Mouse (Mus musculus) heart, postnatal 25 days (tissue): ENCODE data around the gene Nsun5. TPM values are rescaled to one million over a fixed set of nuclear protein-coding genes. Genes with fewer than 3 reads are reported as not detected.
"Not testable (repeated sequence)": the region's sequence is repeated elsewhere in the genome, so short reads cannot be mapped to it uniquely, and the experiment has no call there.

ENCODE experiments used
- DNase-seq: peaks from one replicate; pipeline ENCODE4 v3.0.0; 2022; ENCODE audit warnings: low spot score
- intact Hi-C: fragments of 180-260 bp; cut with DNase I; formaldehyde crosslinking; loops from one replicate; pipeline ENCODE4 v1.15.1; 2025
- total RNA-seq, 2 experiments: library from RNA; stranded (reverse); gene quantifications; 2 replicates each; pipeline ENCODE4 v1.2.3; 2021

Gene Nsun5
- total RNA-seq, 2 experiments from 2014 or later, result 15.5 to 17.5 TPM

- not testable (repeated sequence) for DNase-seq
- intact Hi-C loops, result loop anchor here (10.0 kb wide), 1 partner anchor 254 kb away; no protein-coding TSS in a partner anchor
Observed at GRCm38 (mm10) chr5:135369196-135369595, 557 bp upstream of the Nsun5 start.

- intact Hi-C loops, result no loop called here
- no peak for DNase-seq
Observed at GRCm38 (mm10) chr5:135371195-135371594, 1.4 kb downstream of the Nsun5 start.

- DNase-seq, result no peak
- intact Hi-C loops, result no loop called here
Observed at GRCm38 (mm10) chr5:135373601-135374000, 3.8 kb downstream of the Nsun5 start.

- no peak for DNase-seq
Observed at GRCm38 (mm10) chr5:135375167-135375566, 5.4 kb downstream of the Nsun5 start.

GRCm38 (mm10) chr5:135376341-135376740 lies 6.6 kb downstream of the Nsun5 start:
- DNase-seq, result no peak
- intact Hi-C loops, result no loop called here

More at GRCm38 (mm10) chr5:135375167-135375566, 5.4 kb downstream of the Nsun5 start:
- intact Hi-C loops, result no loop called here

- intact Hi-C loops, result no loop called here
- DNase-seq, result no peak
Observed at GRCm38 (mm10) chr5:135380681-135381080, 10.9 kb downstream of the Nsun5 start.

- no peak for DNase-seq
- intact Hi-C loops, result no loop called here
Observed at GRCm38 (mm10) chr5:135381356-135381925, 11.7 kb downstream of the Nsun5 start.

- no peak for DNase-seq
- intact Hi-C loops, result no loop called here
Observed at GRCm38 (mm10) chr5:135382746-135383145, 13.0 kb downstream of the Nsun5 start.

- intact Hi-C loops, result no loop called here
- DNase-seq, result no peak
Observed at GRCm38 (mm10) chr5:135383771-135384170, 14.0 kb downstream of the Nsun5 start.

GRCm38 (mm10) chr5:135394004-135394823 lies 24.5 kb downstream of the Nsun5 start, which contains the start of gene Pom121:
Gene Pom121, minus strand, starts transcription at chr5:135394546.
- intact Hi-C loops, result no loop called here
- peak; percentile 58 for DNase-seq

GRCm38 (mm10) chr5:135395826-135396225 lies 26.1 kb downstream of the Nsun5 start:
- intact Hi-C loops, result loop anchor here (5.0 kb wide), 1 partner anchor 151 kb away; the partner anchor contains the start of gene Hip1
- DNase-seq, result no peak

GRCm38 (mm10) chr5:135399382-135399781 lies 29.6 kb downstream of the Nsun5 start:
- DNase-seq, result no peak
- intact Hi-C loops, result loop anchor here (5.0 kb wide), 1 partner anchor 148 kb away; the partner anchor contains the start of gene Hip1

- DNase-seq, result no peak
- intact Hi-C loops, result loop anchor here (1.0 to 5.0 kb wide), 3 partner anchors 95 to 362 kb away; no protein-coding TSS in a partner anchor
Observed at GRCm38 (mm10) chr5:135400244-135400643, 30.5 kb downstream of the Nsun5 start.

- intact Hi-C loops, result loop anchor here (5.0 kb wide), 1 partner anchor 358 kb away; no protein-coding TSS in a partner anchor
- no peak for DNase-seq
Observed at GRCm38 (mm10) chr5:135404623-135405022, 34.9 kb downstream of the Nsun5 start.

GRCm38 (mm10) chr5:135405437-135405836 lies 35.7 kb downstream of the Nsun5 start:
- intact Hi-C loops, result no loop called here
- DNase-seq, result no peak

- intact Hi-C loops, result no loop called here
- DNase-seq, result no peak
Observed at GRCm38 (mm10) chr5:135408114-135408513, 38.4 kb downstream of the Nsun5 start.

- intact Hi-C loops, result no loop called here
- no peak for DNase-seq
Observed at GRCm38 (mm10) chr5:135410266-135410665, 40.5 kb downstream of the Nsun5 start.
